Comparison of ENCODE assay signal across 26 mouse cellular contexts in the genomic region with DNA sequence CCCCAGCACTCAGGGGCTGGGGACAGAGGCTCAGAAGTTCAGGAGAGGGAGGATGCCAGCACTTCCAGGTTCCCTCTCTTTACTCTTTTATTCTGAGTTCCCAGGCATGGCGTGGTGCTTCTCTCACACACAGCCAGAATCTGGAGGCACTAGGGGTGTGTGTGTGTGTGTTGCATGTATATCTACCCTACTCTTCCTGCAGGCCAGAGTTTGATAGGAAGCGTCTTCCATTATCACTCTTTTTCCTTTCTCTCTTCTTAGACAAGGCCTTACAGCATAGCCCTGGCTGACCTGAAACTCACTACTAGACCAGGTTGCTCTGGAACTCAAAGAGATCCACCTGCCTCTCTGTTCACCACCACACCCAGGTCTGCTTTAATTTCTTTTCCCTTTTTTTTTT. TPM values are rescaled to one million over a fixed set of nuclear protein-coding genes. Genes with fewer than 3 reads are reported as not detected.
DNase-seq lines count a peak whose midpoint lies in the region; ATAC-seq and TF ChIP-seq lines count a peak whose summit lies in the region.
"Had no signal": no experiment of that assay in that cellular context is flagged by ENCODE, and none has a peak within 500 bp of the region (broad histone marks: within the 10 kb centered on the region; RNA-seq: fewer than 3 reads in every experiment).

No protein-coding gene starts in this region.

- H3K79me2 ChIP-seq in MEL (ENCODE audit: control insufficient read depth, insufficient read depth, low read length, poor library complexity), result no peaks in the 10 kb centered on the region

- no peak for DNase-seq in liver, embryonic 11.5 days (ENCODE audit: low spot score)
- DNase-seq in liver, postnatal 0 days, result no peak
- DNase-seq in MEL (ENCODE audit: low read depth, low spot score), result peak; percentile 38
- no peak for DNase-seq in liver, embryonic 14.5 days (ENCODE audit: low read depth in 3 of 3, low spot score in 3 of 3)
- no peak for DNase-seq in left cerebral cortex, adult 9 months (ENCODE audit: low spot score in 2 of 2)
- DNase-seq: adrenal gland, adult 2 months; adrenal gland, postnatal 10 days; adrenal gland, postnatal 25 days; B cell, adult 2 months; cerebellum, adult 11 months; cerebellum, adult 18-20 months; cerebellum, adult 8-10 months; cerebellum, adult 9-11 months; cerebellum, postnatal 14 days; cerebellum, postnatal 36 days; embryo, embryonic 11 days had no signal

- TF ChIP-seq RAD21 in MEL (IDR thresholded peaks at IDR 0.05; ENCODE audit: low read depth, low read length), result no peak

- peaks cover 10% of the 10 kb centered on the region; the same call in 1 of the 2 replicates for H3K4me1 ChIP-seq in liver, embryonic 11.5 days (replicated peaks; ENCODE audit: control insufficient read depth, insufficient read depth, low read length)
- no peaks in the 10 kb centered on the region for H3K4me1 ChIP-seq in liver, postnatal 0 days (ENCODE audit: insufficient read depth)
- peaks cover 13 to 34% of the 10 kb centered on the region in 2 experiments for H3K4me1 ChIP-seq in MEL (ENCODE audit: control insufficient read depth in 1 of 2, insufficient read depth in 2 of 2, low read length in 2 of 2)
- peaks cover 0 to 11% of the 10 kb centered on the region in 2 experiments; a peak in 2 of 4 replicates for H3K4me1 ChIP-seq in liver, embryonic 14.5 days (replicated peaks; ENCODE audit: control insufficient read depth in 2 of 2, insufficient read depth in 2 of 2, low read length in 1 of 2)
- H3K4me1 ChIP-seq: embryonic facial prominence, embryonic 13.5 days had no signal

- WGBS in liver, embryonic 11.5 days, result 37% methylated on average over 2 of the region's 2 CpGs
- WGBS in liver, postnatal 0 days (ENCODE audit: insufficient replicate concordance), result 43% methylated on average over 2 of the region's 2 CpGs
- WGBS in liver, embryonic 14.5 days (ENCODE audit: insufficient replicate concordance), result 16% methylated on average over 2 of the region's 2 CpGs

- H3K9me3 ChIP-seq in liver, embryonic 11.5 days (ENCODE audit: control insufficient read depth, low read length), result peaks cover 5% of the 10 kb centered on the region
- H3K9me3 ChIP-seq in liver, postnatal 0 days (ENCODE audit: low read length), result no peaks in the 10 kb centered on the region
- H3K9me3 ChIP-seq in MEL (replicated peaks; ENCODE audit: insufficient read depth, low read length), result no peaks in the 10 kb centered on the region
- H3K9me3 ChIP-seq in liver, embryonic 14.5 days (ENCODE audit: control insufficient read depth, low read length), result no peaks in the 10 kb centered on the region
- H3K9me3 ChIP-seq: embryonic facial prominence, embryonic 13.5 days; embryonic facial prominence, embryonic 15.5 days had no signal

- ATAC-seq in liver, embryonic 11.5 days (replicated peaks; ENCODE audit: low FRiP score), result 0 out of 2 replicates have a peak, but pooled peaks have one; percentile 39
- ATAC-seq in liver, postnatal 0 days, result no peak
- ATAC-seq in liver, embryonic 14.5 days (ENCODE audit: insufficient read depth), result peak; percentile 35; the same call in 1 of the 2 replicates
- ATAC-seq: CD4-positive, CD25-positive, alpha-beta regulatory T cell, adult 4 months; forebrain, embryonic 14.5 days; forebrain, embryonic 16.5 days had no signal

- no peak for TF ChIP-seq POLR2A in MEL (IDR thresholded peaks at IDR 0.05; ENCODE audit: control insufficient read depth in 1 of 2, insufficient read depth in 1 of 2, low read depth in 1 of 2, low read length in 2 of 2, poor library complexity in 1 of 2)

- H3K4me3 ChIP-seq in liver, embryonic 11.5 days (ENCODE audit: low read depth, low read length), result no peak overlapping the region
- H3K4me3 ChIP-seq in liver, postnatal 0 days (ENCODE audit: low read depth, low read length), result no peak overlapping the region
- no peak overlapping the region for H3K4me3 ChIP-seq in MEL (ENCODE audit: control insufficient read depth in 1 of 2, insufficient read depth in 1 of 2, low read depth in 2 of 2, low read length in 2 of 2)
- H3K4me3 ChIP-seq in liver, embryonic 14.5 days (ENCODE audit: insufficient read depth in 1 of 2, low read depth in 2 of 2, low read length in 2 of 2), result no peak overlapping the region
- H3K4me3 ChIP-seq: embryonic facial prominence, embryonic 13.5 days; embryonic facial prominence, embryonic 15.5 days; erythroblast, embryonic 14.5 days; forebrain, embryonic 10.5 days; forebrain, embryonic 12.5 days had no signal

- no peaks in the 10 kb centered on the region for H3K36me3 ChIP-seq in liver, embryonic 11.5 days (ENCODE audit: control insufficient read depth, insufficient read depth, low read length)
- no peaks in the 10 kb centered on the region for H3K36me3 ChIP-seq in liver, postnatal 0 days (replicated peaks; ENCODE audit: insufficient read depth, low read length)
- H3K36me3 ChIP-seq in MEL (ENCODE audit: control insufficient read depth in 1 of 2, insufficient read depth in 2 of 2, low read length in 2 of 2), result peaks cover 0 to 16% of the 10 kb centered on the region in 2 experiments; a peak in 2 of 4 replicates
- H3K36me3 ChIP-seq in liver, embryonic 14.5 days (replicated peaks; ENCODE audit: control insufficient read depth, insufficient read depth, low read depth), result no peaks in the 10 kb centered on the region
- H3K36me3 ChIP-seq: embryonic facial prominence, embryonic 13.5 days; embryonic facial prominence, embryonic 15.5 days; forebrain, embryonic 10.5 days; forebrain, embryonic 12.5 days; G1E had no signal

- no peak overlapping the region for H3K4me2 ChIP-seq in liver, embryonic 11.5 days
- H3K4me2 ChIP-seq in liver, postnatal 0 days (ENCODE audit: low read depth, low read length), result no peak overlapping the region
- no peak overlapping the region for H3K4me2 ChIP-seq in liver, embryonic 14.5 days (ENCODE audit: low read depth)
- H3K4me2 ChIP-seq: embryonic facial prominence, embryonic 13.5 days; embryonic facial prominence, embryonic 15.5 days; forebrain, embryonic 12.5 days had no signal

- TF ChIP-seq CTCF in liver, postnatal 0 days (IDR thresholded peaks at IDR 0.05; ENCODE audit: low read depth), result no peak
- no peak for TF ChIP-seq CTCF in MEL (IDR thresholded peaks at IDR 0.05 in 2 of 3, conservative IDR thresholded peaks at IDR 0.05 in 1 of 3; ENCODE audit: control insufficient read depth in 1 of 3, insufficient read depth in 1 of 3, low read depth in 2 of 3, low read length in 3 of 3, poor library complexity in 1 of 3, severe bottlenecking in 1 of 3)
- TF ChIP-seq CTCF in liver, embryonic 14.5 days (IDR thresholded peaks at IDR 0.05; ENCODE audit: low read depth), result no peak

- no peaks in the 10 kb centered on the region for H3K27me3 ChIP-seq in liver, embryonic 11.5 days (replicated peaks; ENCODE audit: control insufficient read depth, insufficient read depth, low read length)
- no peaks in the 10 kb centered on the region for H3K27me3 ChIP-seq in liver, postnatal 0 days (ENCODE audit: insufficient read depth, low read length)
- H3K27me3 ChIP-seq in MEL (ENCODE audit: control insufficient read depth in 1 of 2, insufficient read depth in 2 of 2, low read length in 2 of 2), result no peaks in the 10 kb centered on the region
- no peaks in the 10 kb centered on the region for H3K27me3 ChIP-seq in liver, embryonic 14.5 days (ENCODE audit: control insufficient read depth, insufficient read depth, low read length)
- H3K27me3 ChIP-seq: CH12.LX; embryonic facial prominence, embryonic 13.5 days; embryonic facial prominence, embryonic 15.5 days; forebrain, embryonic 12.5 days had no signal

- no peak for TF ChIP-seq EP300 in liver, postnatal 0 days (IDR thresholded peaks at IDR 0.05; ENCODE audit: low read depth)
- TF ChIP-seq EP300 in MEL (IDR thresholded peaks at IDR 0.05; ENCODE audit: low read depth in 1 of 2, low read length in 2 of 2), result peak in 1 of 2 experiments; percentile 53; a peak in 1 of 4 replicates
- TF ChIP-seq EP300 in liver, embryonic 14.5 days (IDR thresholded peaks at IDR 0.05; ENCODE audit: low read depth), result no peak

- no peak overlapping the region for H3K9ac ChIP-seq in liver, embryonic 11.5 days (ENCODE audit: low read depth, low read length)
- H3K9ac ChIP-seq in liver, postnatal 0 days (replicated peaks), result no peak overlapping the region
- H3K9ac ChIP-seq in MEL (ENCODE audit: control insufficient read depth, low read depth, low read length, poor library complexity, severe bottlenecking), result 0 out of 2 replicates have a peak overlapping the region, but pooled peaks have one; percentile 6
- H3K9ac ChIP-seq in liver, embryonic 14.5 days (replicated peaks), result no peak overlapping the region
- H3K9ac ChIP-seq: embryonic facial prominence, embryonic 13.5 days; embryonic facial prominence, embryonic 15.5 days; forebrain, embryonic 12.5 days had no signal

- H3K27ac ChIP-seq in liver, embryonic 11.5 days (ENCODE audit: low read depth, low read length), result 0 out of 2 replicates have a peak overlapping the region, but pooled peaks have one; percentile 30
- no peak overlapping the region for H3K27ac ChIP-seq in liver, postnatal 0 days (ENCODE audit: low read depth)
- peak overlapping the region; percentile 20; the same call in 1 of the 2 replicates for H3K27ac ChIP-seq in MEL (ENCODE audit: control insufficient read depth, low read depth, low read length)
- H3K27ac ChIP-seq in liver, embryonic 14.5 days, result no peak overlapping the region
- H3K27ac ChIP-seq: embryonic facial prominence, embryonic 13.5 days; embryonic facial prominence, embryonic 15.5 days; forebrain, embryonic 10.5 days; forebrain, embryonic 12.5 days had no signal

RNA-seq across cellular contexts. Expression of a gene that starts 16.5 kb away (rescaled TPM):
- polyA plus RNA-seq in liver, embryonic 11.5 days (2014; fragmentation: Nextera tagmentation; extraction: Ambion mirVana), result 111 and 113 TPM in 2 replicates
- 26.2 and 29.7 TPM in 2 replicates for polyA plus RNA-seq in liver, postnatal 0 days (2015; fragmentation: Nextera tagmentation; extraction: Ambion mirVana)
- total RNA-seq in MEL (2012; rRNA removed), result 10.3 and 10.7 TPM in 2 replicates
- 10 to 100 TPM; 38.7 to 46.9 TPM for polyA plus RNA-seq in MEL (2012; ENCODE audit: insufficient read depth in 1 of 2, insufficient read length in 2 of 2, low read depth in 1 of 2, low replicate concordance in 2 of 2, missing spikeins in 1 of 2)
- polyA plus RNA-seq in liver, embryonic 14.5 days (2012; rRNA removed), result 7.4 and 9.5 TPM in 2 replicates
- 24.4 and 27.2 TPM in 2 replicates for polyA plus RNA-seq in liver, embryonic 14.5 days (2014; fragmentation: Nextera tagmentation; extraction: Ambion mirVana)

RNA-seq across cellular contexts. Expression of a gene that starts 24.0 kb away (rescaled TPM):
- 76.7 and 78.0 TPM in 2 replicates for polyA plus RNA-seq in liver, embryonic 11.5 days (2014; fragmentation: Nextera tagmentation; extraction: Ambion mirVana)
- 14.6 and 16.6 TPM in 2 replicates for polyA plus RNA-seq in liver, postnatal 0 days (2015; fragmentation: Nextera tagmentation; extraction: Ambion mirVana)
- total RNA-seq in MEL (2012; rRNA removed), result 67.0 and 78.3 TPM in 2 replicates
- polyA plus RNA-seq in MEL (2012; ENCODE audit: insufficient read depth in 1 of 2, insufficient read length in 2 of 2, low read depth in 1 of 2, low replicate concordance in 2 of 2, missing spikeins in 1 of 2), result 10 to 100 TPM in 1 of 2 experiments, not detected in 1; 96.9 TPM
- polyA plus RNA-seq in liver, embryonic 14.5 days (2012; rRNA removed), result 19.7 and 24.4 TPM in 2 replicates
- 23.6 and 27.4 TPM in 2 replicates for polyA plus RNA-seq in liver, embryonic 14.5 days (2014; fragmentation: Nextera tagmentation; extraction: Ambion mirVana)

RNA-seq across cellular contexts. Expression of a gene that starts 48.8 kb away (rescaled TPM):
- polyA plus RNA-seq in liver, embryonic 11.5 days (2014; fragmentation: Nextera tagmentation; extraction: Ambion mirVana), result 2.2 and 2.8 TPM in 2 replicates
- 0.25 and 0.35 TPM in 2 replicates for polyA plus RNA-seq in liver, postnatal 0 days (2015; fragmentation: Nextera tagmentation; extraction: Ambion mirVana)
- 0.31 and 0.72 TPM in 2 replicates for total RNA-seq in MEL (2012; rRNA removed)
- 1 to 10 TPM in 1 of 2 experiments, not detected in 1; 2.9 TPM for polyA plus RNA-seq in MEL (2012; ENCODE audit: insufficient read depth in 1 of 2, insufficient read length in 2 of 2, low read depth in 1 of 2, low replicate concordance in 2 of 2, missing spikeins in 1 of 2)
- polyA plus RNA-seq in liver, embryonic 14.5 days (2012; rRNA removed), result 0.29 and 0.39 TPM in 2 replicates
- 0.33 and 0.44 TPM in 2 replicates for polyA plus RNA-seq in liver, embryonic 14.5 days (2014; fragmentation: Nextera tagmentation; extraction: Ambion mirVana)
- polyA plus RNA-seq: erythroblast, embryonic 14.5 days had no signal

Comparison
In these comparisons a context has a peak if more than half of its experiments do, and no peak if none do; other contexts are left out.
1. H3K27ac ChIP-seq: peak in liver, embryonic 11.5 days (single experiment) and MEL (single experiment); none in liver, postnatal 0 days (single experiment) and liver, embryonic 14.5 days (single experiment).